Mouse (Mus musculus) gastrocnemius, postnatal 10 days (tissue): ENCODE results near the gene Krt17. TPM values are rescaled to one million over a fixed set of nuclear protein-coding genes. Genes with fewer than 3 reads are reported as not detected.
"Not testable (repeated sequence)": the region's sequence is repeated elsewhere in the genome, so short reads cannot be mapped to it uniquely, and the experiment has no call there.

Experiments
- DNase-seq: peaks from one replicate; pipeline ENCODE4 v3.0.0; 2021; ENCODE audit warnings: mixed read lengths
- total RNA-seq, 2 experiments: library from RNA; stranded (reverse); gene quantifications; 2 replicates each; pipeline ENCODE4 v1.2.3; 2021

Krt17 gene
- total RNA-seq, 2 experiments from 2014 or later = 0.14 TPM; not detected in 1

DNA sequence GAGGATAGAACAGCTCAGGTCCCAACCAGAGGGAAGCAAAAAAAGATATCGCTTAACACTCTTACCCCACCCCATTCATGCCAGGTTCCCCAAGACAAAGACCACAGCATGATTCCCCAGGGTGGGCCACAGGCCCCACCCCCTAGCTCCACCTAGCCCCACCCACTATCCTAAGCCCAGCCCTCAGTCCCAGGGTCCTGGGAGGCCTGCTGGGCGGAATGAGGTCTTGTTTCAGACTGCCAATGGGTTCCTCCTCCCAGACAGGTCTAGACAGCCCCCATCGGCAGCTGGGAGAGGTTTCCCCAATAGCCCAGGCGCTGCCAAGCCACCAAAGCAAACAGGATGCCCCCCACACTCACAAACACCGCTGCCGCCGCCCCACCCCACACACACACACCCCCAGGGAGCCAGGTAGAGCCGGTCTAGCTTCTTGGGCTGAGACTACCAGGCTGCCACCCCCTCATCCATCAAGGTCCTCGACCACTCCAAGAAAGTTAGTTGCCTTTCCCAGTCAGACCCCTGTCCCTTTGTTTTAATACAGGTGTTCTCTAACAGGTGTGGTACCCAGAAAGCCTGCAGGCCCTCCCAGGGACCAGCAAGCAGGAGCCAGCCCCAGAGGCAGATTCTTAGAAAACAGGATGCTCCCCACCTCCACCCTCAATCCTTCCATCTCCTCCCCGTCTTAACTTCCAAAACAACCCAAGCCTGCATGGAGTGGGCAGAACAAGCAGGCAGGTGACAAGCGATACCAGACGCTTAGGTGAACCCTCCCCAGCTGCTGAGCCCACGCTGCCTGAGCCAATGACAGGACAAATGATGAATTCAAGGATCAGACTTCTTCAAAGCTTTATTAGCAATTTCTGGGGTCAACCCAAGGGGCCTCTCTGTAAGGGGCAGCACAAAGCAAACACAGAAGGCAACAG lies 1.5 kb upstream of the Krt17 start:
- DNase-seq = no peak

DNA sequence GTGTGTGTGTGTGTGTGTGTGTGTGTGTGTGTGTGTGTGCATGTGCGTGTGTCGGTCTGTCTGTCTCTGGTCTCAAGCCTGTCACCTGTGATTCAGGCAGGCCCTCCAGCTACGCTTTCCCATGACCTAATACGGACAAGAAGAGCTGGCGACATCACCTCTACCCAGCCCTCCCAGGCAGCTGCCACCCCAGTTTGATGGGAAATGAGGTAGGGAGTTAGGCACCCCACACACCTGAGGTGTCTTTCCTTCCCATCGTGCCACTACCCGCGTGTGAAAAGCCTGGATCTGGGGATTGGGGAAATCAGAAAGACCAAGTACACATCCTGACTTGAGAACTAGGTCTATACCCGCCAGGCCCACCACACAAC lies 391 bp upstream of the Krt17 start:
- no peak for DNase-seq

DNA sequence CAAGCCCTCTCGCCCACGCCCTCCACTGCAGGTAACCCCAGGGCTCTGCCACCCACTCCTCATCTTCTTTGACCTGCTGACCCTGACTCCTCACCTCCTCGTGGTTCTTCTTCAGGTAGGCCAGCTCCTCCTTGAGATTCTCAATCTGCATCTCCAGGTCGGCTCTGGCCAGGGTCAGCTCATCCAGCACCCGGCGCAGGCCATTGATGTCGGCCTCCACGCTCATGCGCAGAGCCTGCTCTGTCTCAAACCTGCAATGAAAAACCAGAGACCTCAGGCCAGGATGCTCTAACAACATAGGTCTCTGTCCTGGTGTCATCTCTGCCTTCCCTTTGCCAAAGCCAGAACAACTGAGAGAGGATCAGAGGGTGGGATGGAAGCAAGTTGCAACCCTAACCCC lies 1.8 kb downstream of the Krt17 start:
- DNase-seq = no peak

DNA sequence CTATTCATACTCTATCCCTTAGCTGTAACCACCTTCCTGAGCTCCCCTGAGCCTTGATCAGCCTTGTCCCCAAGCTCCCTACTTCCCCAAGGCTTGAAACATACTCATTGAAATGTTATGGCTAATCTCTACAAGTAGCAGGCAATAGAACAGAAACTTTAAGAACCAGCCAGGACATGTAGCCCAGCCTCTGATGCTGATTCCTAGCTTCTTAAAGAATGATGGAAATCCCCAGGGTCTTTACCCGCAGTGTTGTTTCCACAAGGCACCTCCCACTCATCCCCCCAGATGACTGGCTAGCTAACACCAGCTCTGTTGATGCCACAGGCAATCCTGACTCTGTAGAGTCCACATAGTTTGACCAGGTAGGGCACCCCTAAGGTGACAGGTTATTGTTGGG lies 2.9 kb downstream of the Krt17 start:
- no peak for DNase-seq

DNA sequence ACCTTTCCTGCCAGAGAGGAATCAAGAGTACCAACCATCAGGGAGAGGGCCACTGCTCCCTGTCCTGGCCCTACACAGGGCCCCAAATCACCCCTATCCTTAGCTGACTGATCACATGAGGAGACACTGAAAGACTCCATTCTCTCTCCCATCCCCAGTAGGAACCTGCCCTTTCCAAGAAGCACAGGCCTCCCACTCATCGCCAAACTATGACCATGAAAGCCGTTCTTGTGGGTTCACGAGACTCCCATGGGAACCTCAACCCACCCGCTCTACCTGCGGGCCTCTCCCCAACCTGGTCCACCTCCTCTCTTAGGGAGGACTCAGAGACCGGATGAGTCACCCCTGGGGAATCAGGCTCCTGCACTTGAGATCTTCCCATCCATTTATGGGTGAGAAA lies 5.3 kb downstream of the Krt17 start:
- no peak for DNase-seq

DNA sequence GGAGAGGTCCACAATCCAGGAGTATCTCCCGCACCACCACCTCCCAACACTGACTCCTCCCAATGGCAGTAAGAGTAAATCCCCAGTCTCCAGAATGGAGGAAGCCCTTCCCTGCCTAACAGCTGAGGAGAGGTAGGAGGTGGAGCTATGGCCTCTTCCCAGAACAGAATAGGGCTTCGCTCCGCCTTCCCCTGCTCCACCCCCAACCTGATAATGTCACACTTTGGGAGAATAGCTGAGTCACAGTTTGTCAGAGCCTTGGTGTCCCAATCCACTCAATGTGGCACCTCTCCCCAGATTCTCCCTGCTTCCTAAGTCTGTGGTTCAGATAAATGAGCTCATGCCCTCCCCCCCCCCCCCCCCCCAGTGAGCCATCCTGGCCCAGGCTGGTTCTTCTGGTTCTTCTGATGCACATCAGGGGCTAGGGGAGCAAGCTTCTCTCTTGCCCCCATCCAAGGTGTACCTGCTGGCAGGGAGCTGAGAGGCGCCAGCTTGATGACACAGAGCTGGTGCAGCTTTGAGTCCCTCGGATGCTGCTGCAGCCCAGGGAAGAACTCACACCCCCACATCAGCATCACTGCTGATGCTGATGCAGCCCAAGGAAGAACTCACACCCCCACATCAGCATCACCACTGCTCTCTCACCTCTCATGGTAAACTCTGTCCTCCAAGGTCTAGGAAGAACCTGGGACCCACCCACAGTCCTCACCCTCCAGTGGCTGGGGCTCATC lies 6.3 kb downstream of the Krt17 start:
- DNase-seq = no peak

DNA sequence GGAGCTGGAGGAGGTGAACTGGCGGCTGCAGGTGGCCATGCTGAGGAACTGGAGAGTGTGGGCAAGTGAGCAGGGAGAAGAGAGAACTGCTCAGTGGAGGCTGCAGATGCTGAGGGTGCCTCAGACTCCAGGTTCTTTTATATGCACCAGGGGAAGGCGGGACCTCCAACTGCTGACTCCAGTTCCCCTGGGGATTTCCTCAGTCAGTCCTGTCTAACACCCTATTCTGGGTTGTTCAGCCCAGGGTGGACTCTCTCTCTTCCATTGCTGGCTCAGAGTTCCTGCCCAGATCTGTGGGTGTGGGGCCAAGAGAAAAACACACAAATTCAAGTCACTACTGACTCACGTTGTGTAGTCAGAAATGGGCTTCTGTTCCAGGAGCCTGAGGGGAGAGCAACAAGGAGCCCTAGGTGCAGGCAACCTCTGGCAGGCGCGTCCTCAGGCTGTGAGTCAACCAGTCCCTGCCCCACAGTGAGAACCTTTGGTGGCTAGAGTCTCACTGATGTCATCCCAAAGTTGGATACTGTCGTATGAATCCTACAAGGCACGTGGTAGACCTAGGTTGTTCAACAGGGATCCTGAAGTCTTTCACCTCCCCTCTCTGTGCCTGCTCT lies 11.9 kb downstream of the Krt17 start, which contains the start of gene Krt16:
TSS of gene Krt16 (minus strand) at position 51 of the 614 bp plus-strand sequence.
- DNase-seq = no peak

DNA sequence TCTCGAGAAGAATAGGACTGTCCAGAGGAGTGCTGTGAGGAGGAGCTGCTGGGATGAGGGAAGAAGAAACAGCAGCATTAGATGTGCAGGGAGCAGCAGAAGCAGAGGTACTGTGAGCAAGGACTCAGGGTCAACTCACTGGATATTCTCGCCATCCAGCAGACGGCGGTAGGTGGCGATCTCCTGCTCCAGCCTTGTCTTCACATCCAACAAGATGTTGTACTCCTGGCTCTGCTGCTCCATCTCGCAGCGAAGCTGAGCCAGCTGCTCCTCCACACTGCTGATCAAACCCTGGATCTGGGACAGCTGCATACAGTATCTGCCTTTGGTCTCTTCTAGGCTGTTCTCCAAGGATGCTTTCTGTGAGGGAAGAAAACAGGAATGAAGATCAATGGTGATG lies 14.4 kb downstream of the Krt17 start:
- DNase-seq = not testable (repeated sequence)

DNA sequence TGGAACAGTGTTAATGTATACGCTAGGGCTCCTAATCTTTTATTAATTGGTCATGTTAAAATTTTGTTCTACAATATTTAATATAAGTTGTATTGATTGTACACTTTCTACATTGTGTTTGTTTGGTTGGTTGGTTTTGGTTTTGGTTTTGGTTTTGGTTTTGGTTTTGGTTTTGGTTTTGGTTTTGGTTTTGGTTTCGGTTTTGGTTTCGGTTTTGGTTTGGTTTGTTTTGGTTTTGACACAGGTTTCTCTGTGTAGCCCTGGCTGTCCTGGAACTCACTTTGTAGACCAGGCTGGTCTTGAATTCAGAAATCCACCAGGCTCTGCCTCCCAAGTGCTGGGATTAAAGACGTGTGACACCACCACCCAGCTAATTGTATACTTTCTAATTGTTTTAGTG lies 20.6 kb downstream of the Krt17 start:
- DNase-seq = not testable (repeated sequence)

DNA sequence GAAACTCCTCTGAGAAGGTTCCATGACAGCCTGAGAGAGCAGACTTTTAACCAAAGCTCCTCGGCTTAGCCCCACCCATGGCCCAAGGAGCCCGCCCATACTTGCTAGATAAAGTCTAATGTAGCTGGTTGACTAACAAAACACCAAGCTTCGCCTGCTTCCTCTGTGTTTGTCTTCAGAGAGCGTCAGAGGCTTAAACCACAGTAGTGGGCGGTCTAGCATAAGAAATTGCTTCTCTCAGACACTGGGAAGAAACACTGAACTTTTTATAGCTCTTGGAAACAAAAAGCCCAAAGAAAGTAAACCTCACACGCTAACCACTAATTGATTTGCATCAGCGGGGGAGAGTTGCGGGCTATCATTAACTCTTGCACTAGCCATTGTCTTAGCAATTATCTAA lies 39.1 kb downstream of the Krt17 start:
- DNase-seq = no peak

DNA sequence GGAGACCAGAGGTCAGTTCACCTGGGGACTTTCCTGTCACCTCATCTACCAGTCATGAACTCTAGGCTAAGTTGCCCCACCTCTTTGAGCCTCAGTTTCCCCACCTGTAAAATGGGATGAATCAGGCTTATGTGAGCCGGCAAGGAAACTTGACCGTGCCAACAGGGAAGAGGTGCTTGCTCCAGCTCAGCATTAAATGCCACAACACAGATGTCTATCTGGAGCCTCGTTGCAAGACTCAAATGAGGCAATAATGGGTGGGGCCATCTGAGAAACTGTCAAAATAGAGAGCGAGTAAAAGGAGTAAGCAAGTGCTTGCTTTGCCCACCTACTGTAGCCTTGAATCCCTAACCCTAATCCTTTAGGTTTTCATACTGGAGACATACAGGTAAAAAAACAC lies 41.5 kb downstream of the Krt17 start:
- DNase-seq = no peak

DNA sequence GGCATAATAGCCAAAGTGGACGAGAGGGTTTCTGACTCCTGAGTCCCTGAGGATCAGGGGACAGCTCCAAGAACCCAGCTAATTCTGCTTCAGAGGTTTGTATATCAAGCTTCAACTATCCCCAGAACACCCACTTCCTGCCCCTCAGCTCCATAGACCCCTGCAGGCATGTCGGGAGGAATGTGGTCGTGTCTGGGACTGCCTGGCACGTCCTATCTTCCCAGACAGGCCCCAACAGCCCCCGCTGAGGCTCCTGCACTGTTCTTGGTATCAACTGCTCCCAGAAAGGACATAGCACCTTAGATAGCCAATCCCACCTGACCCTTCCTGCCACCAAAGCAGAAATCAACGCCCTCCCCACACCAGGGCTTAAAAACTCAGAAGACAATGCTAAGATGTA lies 52.3 kb downstream of the Krt17 start:
- no peak for DNase-seq

DNA sequence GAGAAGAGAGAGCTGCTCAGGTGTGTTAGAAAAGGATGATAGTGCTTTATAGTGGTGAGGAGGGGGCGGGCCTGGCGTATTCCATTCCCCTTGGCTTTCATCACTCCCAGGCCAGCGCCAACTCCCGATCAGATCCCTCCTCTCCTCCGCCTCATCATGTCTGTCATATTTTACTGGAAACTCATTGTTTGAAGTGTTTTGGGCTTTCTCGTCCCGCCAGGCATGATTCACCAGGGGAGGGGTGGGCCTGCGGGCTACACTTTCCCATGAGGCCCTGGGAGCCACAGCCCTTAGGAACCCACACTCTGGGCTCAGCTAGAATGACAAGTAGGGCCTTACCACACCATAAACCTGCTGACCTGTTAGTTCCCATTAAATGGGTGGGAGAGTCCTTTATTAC lies 53.3 kb downstream of the Krt17 start, which contains the start of gene Krt14:
TSS of gene Krt14 (minus strand) at position 51 of the 400 bp plus-strand sequence.
- DNase-seq = no peak

Other genes with a start within 250 kb of the Krt17 start
- gene Krt33a, start 244.8 kb downstream of the Krt17 start, total RNA-seq = not detected
- gene Krt33b, start 231.2 kb downstream of the Krt17 start, total RNA-seq = under 1 TPM; 0.38 to 0.45 TPM
- not detected for gene Krt34, start 219.5 kb downstream of the Krt17 start, total RNA-seq
- gene Krt31, start 210.5 kb downstream of the Krt17 start, total RNA-seq = not detected
- not detected for gene Krt32, start 172.8 kb downstream of the Krt17 start, total RNA-seq
- gene Krt35, start 164.8 kb downstream of the Krt17 start, total RNA-seq = not detected
- not detected for gene Krt36, start 155.4 kb downstream of the Krt17 start, total RNA-seq
- not detected for gene Krt13, start 139.5 kb downstream of the Krt17 start, total RNA-seq
- gene Krt15, start 125.1 kb downstream of the Krt17 start, total RNA-seq = not detected
- gene Krt19, start 112.4 kb downstream of the Krt17 start, total RNA-seq = 1 to 10 TPM in 1 of 2 experiments, under 1 TPM in 1; 0.45 to 1.4 TPM
- gene Krt9, start 67.8 kb downstream of the Krt17 start, total RNA-seq = not detected
- gene Krt14, start 53.5 kb downstream of the Krt17 start, total RNA-seq = not detected
- gene Krt16, start 12.1 kb downstream of the Krt17 start, total RNA-seq = not detected
- not detected for gene Krt42, start 8.8 kb upstream of the Krt17 start, total RNA-seq
- 100 to 1,000 TPM; 838 to 840 TPM for gene Eif1, start 58.9 kb upstream of the Krt17 start, total RNA-seq
- gene Gast, start 73.4 kb upstream of the Krt17 start, total RNA-seq = not detected
- gene Hap1, start 95.1 kb upstream of the Krt17 start, total RNA-seq = 1 to 10 TPM in 1 of 2 experiments, under 1 TPM in 1; 0.73 to 1.3 TPM
- gene Jup, start 136.7 kb upstream of the Krt17 start, total RNA-seq = 10 to 100 TPM; 81.4 to 90.0 TPM
- 10 to 100 TPM; 15.4 to 22.8 TPM for gene P3h4, start 153.8 kb upstream of the Krt17 start, total RNA-seq
- gene Fkbp10, start 154.7 kb upstream of the Krt17 start, total RNA-seq = 10 to 100 TPM; 46.6 to 65.6 TPM
- 10 to 100 TPM; 19.3 to 24.4 TPM for gene Nt5c3b, start 180.8 kb upstream of the Krt17 start, total RNA-seq
- under 1 TPM; 0.38 to 0.63 TPM for gene Klhl10, start 180.9 kb upstream of the Krt17 start, total RNA-seq
- gene Klhl11, start 211.7 kb upstream of the Krt17 start, total RNA-seq = 10 to 100 TPM in 1 of 2 experiments, 1 to 10 TPM in 1; 8.0 to 12.9 TPM